Mouse (Mus musculus): ENCODE measurements around the gene Clrn1. TPM values are rescaled to one million over a fixed set of nuclear protein-coding genes. Genes with fewer than 3 reads are reported as not detected.

The Clrn1 gene
- polyA plus RNA-seq, 1 experiment = 0.31 TPM

DNA sequence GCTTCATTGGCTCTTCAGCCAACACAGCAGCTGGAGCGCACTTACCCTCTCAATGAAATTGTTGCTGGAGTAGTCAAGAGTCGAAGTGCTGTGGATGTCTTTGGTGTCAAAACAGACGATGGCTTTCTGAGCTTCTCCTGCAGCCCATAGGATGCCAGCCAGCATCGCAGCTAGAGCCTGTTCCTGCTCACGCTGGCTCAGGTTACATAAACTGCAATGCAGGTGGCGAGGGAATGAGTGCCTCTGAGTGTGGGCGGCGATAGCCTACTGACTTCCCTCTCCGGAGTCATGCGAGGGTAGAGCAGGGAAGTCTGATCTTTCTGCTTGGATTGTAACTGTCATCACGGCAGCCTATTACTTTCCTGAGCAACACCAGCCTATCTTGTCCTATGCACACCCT, 74.8 kb downstream of the Clrn1 start:
- no peak overlapping the region for H3K27ac ChIP-seq (ENCODE audit: insufficient read depth, low read length)

DNA sequence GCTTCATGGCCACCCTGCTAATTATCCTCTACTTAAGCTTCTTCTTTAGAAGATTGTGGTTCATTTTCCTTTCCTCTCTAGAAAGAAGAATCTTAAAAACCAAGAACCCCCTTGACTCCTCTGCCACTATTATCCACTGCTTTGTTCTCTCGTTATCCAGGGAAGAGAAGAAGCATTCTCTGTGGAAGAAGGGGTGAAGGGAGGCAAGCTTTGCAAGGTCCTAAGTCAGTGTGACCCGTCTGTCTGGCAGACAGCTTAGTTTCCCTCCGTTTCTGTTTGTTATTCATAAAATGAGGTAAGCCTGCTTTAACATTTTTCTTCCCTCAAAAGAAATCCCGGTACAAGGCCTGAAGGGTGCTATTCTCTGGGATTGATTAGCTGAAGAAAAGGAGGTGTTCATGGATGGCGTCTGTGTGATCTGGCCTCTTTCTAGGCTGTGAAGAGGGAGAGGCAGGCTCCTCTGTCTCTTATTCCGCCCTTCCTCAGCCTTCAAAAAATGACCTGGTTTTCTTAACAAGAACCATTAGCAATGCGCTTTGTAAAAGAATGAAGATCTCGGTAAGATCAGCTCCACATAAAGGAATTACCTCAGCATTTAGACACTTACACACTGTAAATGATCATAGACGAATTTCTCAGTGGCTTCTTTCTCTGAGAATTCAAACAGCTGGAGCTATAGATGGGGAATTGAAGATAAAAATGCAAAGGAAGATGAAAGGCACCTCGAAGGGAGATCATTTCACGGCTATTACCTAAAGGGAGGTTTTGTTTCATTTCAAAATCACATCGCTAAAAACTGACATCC, 75.8 kb downstream of the Clrn1 start:
- no peak overlapping the region for H3K27ac ChIP-seq (ENCODE audit: insufficient read depth, low read length)
- no peak for TF ChIP-seq CTCF (IDR thresholded peaks at IDR 0.05; ENCODE audit: extremely low read depth, insufficient read depth, low read length)
- TF ChIP-seq POLR2A (IDR thresholded peaks at IDR 0.05; ENCODE audit: extremely low read depth, insufficient read depth, low read length) = no peak
- no peak overlapping the region for H3K4me3 ChIP-seq (ENCODE audit: insufficient read depth, low read length)
- no peaks in the 10 kb centered on the region for H3K4me1 ChIP-seq (ENCODE audit: control insufficient read depth, insufficient read depth, low read length)

More for the DNA sequence above, 74.8 kb downstream of the Clrn1 start:
- H3K4me1 ChIP-seq (ENCODE audit: control insufficient read depth, insufficient read depth, low read length) = no peaks in the 10 kb centered on the region
- H3K4me3 ChIP-seq (ENCODE audit: insufficient read depth, low read length) = no peak overlapping the region
- no peak for TF ChIP-seq POLR2A (IDR thresholded peaks at IDR 0.05; ENCODE audit: extremely low read depth, insufficient read depth, low read length)
- no peak for TF ChIP-seq CTCF (IDR thresholded peaks at IDR 0.05; ENCODE audit: extremely low read depth, insufficient read depth, low read length)

DNA sequence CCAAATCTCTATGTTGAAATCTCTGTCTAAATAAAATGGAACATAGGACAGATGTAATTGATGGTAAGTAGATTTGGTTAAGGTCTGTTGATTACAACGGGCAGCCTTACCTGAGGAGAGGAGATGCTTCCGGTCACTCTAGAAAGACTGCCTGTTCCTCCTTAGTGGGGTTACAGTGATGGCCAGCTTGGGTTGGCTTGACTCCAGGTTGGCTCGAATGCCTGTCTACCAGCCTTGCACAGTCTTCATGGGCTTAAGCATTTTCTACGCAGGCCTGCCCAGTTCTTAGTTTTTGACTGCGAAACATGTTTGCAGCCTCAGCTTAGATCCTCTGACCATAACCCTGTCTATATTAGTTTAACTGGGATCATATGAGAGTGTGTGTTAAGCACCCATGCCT, 76.5 kb downstream of the Clrn1 start:
- H3K4me1 ChIP-seq (ENCODE audit: control insufficient read depth, insufficient read depth, low read length) = no peaks in the 10 kb centered on the region
- no peak for TF ChIP-seq POLR2A (IDR thresholded peaks at IDR 0.05; ENCODE audit: extremely low read depth, insufficient read depth, low read length)
- no peak for TF ChIP-seq CTCF (IDR thresholded peaks at IDR 0.05; ENCODE audit: extremely low read depth, insufficient read depth, low read length)
- no peak overlapping the region for H3K4me3 ChIP-seq (ENCODE audit: insufficient read depth, low read length)
- no peak overlapping the region for H3K27ac ChIP-seq (ENCODE audit: insufficient read depth, low read length)

DNA sequence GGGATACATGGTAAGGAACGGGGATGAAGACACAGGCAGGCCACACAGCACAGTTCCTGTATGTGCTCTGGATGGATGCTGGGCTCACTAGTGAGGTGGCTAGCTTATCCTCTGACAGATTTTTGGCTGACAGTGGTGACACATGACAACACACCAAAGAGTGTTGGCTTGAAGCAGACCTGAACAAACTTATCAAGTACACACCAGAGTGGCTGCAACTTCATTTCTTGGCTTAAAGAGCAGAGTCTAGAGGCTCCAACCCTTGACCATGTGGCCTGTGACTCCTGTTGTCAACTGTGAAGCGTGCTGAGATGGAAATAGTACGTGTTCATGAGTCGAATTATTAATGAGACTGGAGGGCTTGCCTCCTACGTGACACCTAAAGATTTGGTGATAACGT, 80.4 kb downstream of the Clrn1 start:
- Histone ChIP-seq H3K27ac (ENCODE audit: insufficient read depth, low read length) (no peak overlapping the region), H3K4me1 (ENCODE audit: control insufficient read depth, insufficient read depth, low read length) (no peaks in the 10 kb centered on the region), H3K4me3 (ENCODE audit: insufficient read depth, low read length) (no peak overlapping the region)
- no peak for TF ChIP-seq POLR2A (IDR thresholded peaks at IDR 0.05; ENCODE audit: extremely low read depth, insufficient read depth, low read length)
- no peak for TF ChIP-seq CTCF (IDR thresholded peaks at IDR 0.05; ENCODE audit: extremely low read depth, insufficient read depth, low read length)

DNA sequence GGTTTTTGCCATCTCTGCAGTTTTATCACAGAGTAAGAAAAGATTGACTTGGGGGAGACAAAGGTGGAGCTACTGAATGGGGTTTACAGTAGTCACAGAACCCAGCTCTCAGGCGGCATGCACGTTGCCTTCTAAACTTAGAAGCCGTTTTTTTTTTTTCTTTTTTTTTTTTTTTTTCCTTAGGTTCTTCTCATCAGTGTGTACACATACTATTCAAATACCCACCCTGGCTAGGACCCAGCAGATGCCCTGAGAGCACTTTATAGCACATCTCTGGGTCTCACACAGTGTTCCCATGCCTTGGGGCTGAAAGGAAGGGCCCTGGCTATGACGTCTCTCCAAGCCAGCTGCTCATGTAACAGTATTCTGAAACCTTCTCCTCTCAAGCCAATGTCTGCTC, 86.5 kb downstream of the Clrn1 start:
- TF ChIP-seq POLR2A (IDR thresholded peaks at IDR 0.05; ENCODE audit: extremely low read depth, insufficient read depth, low read length) (no peak), CTCF (IDR thresholded peaks at IDR 0.05; ENCODE audit: extremely low read depth, insufficient read depth, low read length) (no peak)
- no peaks in the 10 kb centered on the region; the same call in 1 of the 2 replicates for H3K4me1 ChIP-seq (ENCODE audit: control insufficient read depth, insufficient read depth, low read length)
- no peak overlapping the region for H3K4me3 ChIP-seq (ENCODE audit: insufficient read depth, low read length)
- no peak overlapping the region for H3K27ac ChIP-seq (ENCODE audit: insufficient read depth, low read length)

DNA sequence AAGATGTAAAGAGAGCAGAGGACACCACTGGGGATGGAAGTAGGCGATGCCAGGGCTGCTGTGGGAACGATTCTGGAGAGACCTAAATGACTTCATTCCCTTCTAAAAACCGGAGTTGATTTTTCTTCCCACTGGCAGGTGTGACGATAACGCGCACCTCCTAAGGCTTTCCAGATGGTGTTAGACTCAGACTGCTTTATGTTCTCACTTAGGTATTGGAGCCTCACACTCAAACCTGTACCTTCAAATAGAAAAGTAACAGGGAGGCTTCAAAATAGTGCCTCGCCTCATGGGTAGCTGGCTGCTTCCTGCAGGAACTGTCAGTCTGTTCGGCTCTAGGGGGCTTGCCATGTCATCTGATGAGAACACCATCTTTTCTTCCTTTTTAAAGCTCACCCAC, 86.9 kb downstream of the Clrn1 start:
- no peaks in the 10 kb centered on the region; the same call in 1 of the 2 replicates for H3K4me1 ChIP-seq (ENCODE audit: control insufficient read depth, insufficient read depth, low read length)
- H3K27ac ChIP-seq (ENCODE audit: insufficient read depth, low read length) = no peak overlapping the region
- H3K4me3 ChIP-seq (ENCODE audit: insufficient read depth, low read length) = no peak overlapping the region
- TF ChIP-seq CTCF (IDR thresholded peaks at IDR 0.05; ENCODE audit: extremely low read depth, insufficient read depth, low read length) = no peak
- TF ChIP-seq POLR2A (IDR thresholded peaks at IDR 0.05; ENCODE audit: extremely low read depth, insufficient read depth, low read length) = no peak

Other genes with a start within 250 kb of the Clrn1 start
- gene Erich6, start 248.1 kb downstream of the Clrn1 start, polyA plus RNA-seq (2012; rRNA removed) = 2.7 and 3.2 TPM in 2 replicates
- 15.3 and 15.6 TPM in 2 replicates for gene Siah2, start 192.9 kb downstream of the Clrn1 start, polyA plus RNA-seq (2012; rRNA removed)
- 1.6 and 2.2 TPM in 2 replicates for gene Mindy4b-ps, start 63.0 kb downstream of the Clrn1 start, polyA plus RNA-seq (2012; rRNA removed)
- gene Med12l, start 120.5 kb upstream of the Clrn1 start, polyA plus RNA-seq (2012; rRNA removed) = 11.2 and 11.4 TPM in 2 replicates
- gene Gpr171, start 216.5 kb upstream of the Clrn1 start, polyA plus RNA-seq (2012; rRNA removed) = not detected in 2 replicates

Measured in cortical plate, adult 2 months (tissue).